In genomic region chr12:108893715-108894431, GRCm38 (mm10) we compare ENCODE assay signal across 8 mouse cellular contexts. TPM values are rescaled to one million over a fixed set of nuclear protein-coding genes. Genes with fewer than 3 reads are reported as not detected.
A peak's percentile ranks its signal among the peaks of the same experiment; 100 is the strongest.
DNase-seq lines count a peak whose midpoint lies in the region; ATAC-seq lines count a peak whose summit lies in the region.

Gene Wars, minus strand, starts transcription at chr12:108894174.

- H3K4me1 ChIP-seq in hindbrain, embryonic 14.5 days (replicated peaks; ENCODE audit: control insufficient read depth, insufficient read depth, low read length) = peaks cover 17% of the 10 kb centered on the region

- under 1% methylated on average over 54 of the region's 58 CpGs for WGBS in hindbrain, embryonic 14.5 days

- peak within 1 kb of the TSS; percentile 86 for H3K4me3 ChIP-seq in hindbrain, embryonic 14.5 days (replicated peaks; ENCODE audit: low read length)

- peaks cover 23% of the 10 kb centered on the region; the same call in 1 of the 2 replicates for H3K36me3 ChIP-seq in hindbrain, embryonic 14.5 days (replicated peaks; ENCODE audit: control insufficient read depth, insufficient read depth)

- no peaks in the 10 kb centered on the region for H3K9me3 ChIP-seq in hindbrain, embryonic 14.5 days (ENCODE audit: control insufficient read depth, low read length)

- DNase-seq in R1 (ENCODE audit: low read depth, low spot score) = peak; percentile 97
- DNase-seq in cerebellum, postnatal 25 days = peak; percentile 96
- peak; percentile 88 to 95 for DNase-seq in frontal cortex, postnatal 25 days (ENCODE audit: low spot score in 2 of 2)
- peak; percentile 94 for DNase-seq in hindbrain, embryonic 14.5 days (ENCODE audit: low spot score)
- peak; percentile 95 to 96 for DNase-seq in layer of hippocampus, postnatal 36 days
- peak; percentile 97 for DNase-seq in lung, postnatal 36 days
- DNase-seq in retina, postnatal 1 day = peak; percentile 98
- peak; percentile 84 to 95 for DNase-seq in urinary bladder, adult 18-20 months (ENCODE audit: low spot score in 2 of 2)

- peak within 1 kb of the TSS; percentile 67 for H3K9ac ChIP-seq in hindbrain, embryonic 14.5 days

- H3K27me3 ChIP-seq in hindbrain, embryonic 14.5 days (ENCODE audit: control insufficient read depth, insufficient read depth, low read length) = no peaks in the 10 kb centered on the region

- ATAC-seq in hindbrain, embryonic 14.5 days (ENCODE audit: low FRiP score) = peak; percentile 100

- H3K27ac ChIP-seq in hindbrain, embryonic 14.5 days = no peak within 1 kb of the TSS

- peak within 1 kb of the TSS; percentile 93 for H3K4me2 ChIP-seq in hindbrain, embryonic 14.5 days (replicated peaks)

RNA-seq across cellular contexts. Expression of gene Wars, which starts in this region (rescaled TPM):
- polyA plus RNA-seq in hindbrain, embryonic 14.5 days (2014; fragmentation: Nextera tagmentation; extraction: Ambion mirVana) = 101 and 111 TPM in 2 replicates
- 10 to 100 TPM; 83.6 to 85.6 TPM for total RNA-seq in layer of hippocampus, postnatal 36 days (2021)
